Mouse (Mus musculus): Measurements from ENCODE around the gene Rps6kl1. TPM values are rescaled to one million over a fixed set of nuclear protein-coding genes. Genes with fewer than 3 reads are reported as not detected.
A peak's percentile ranks its signal among the peaks of the same experiment; 100 is the strongest.

Gene Rps6kl1
- total and polyA plus RNA-seq, 2 experiments from 2014 or later, result 35.0 to 48.6 TPM

DNA sequence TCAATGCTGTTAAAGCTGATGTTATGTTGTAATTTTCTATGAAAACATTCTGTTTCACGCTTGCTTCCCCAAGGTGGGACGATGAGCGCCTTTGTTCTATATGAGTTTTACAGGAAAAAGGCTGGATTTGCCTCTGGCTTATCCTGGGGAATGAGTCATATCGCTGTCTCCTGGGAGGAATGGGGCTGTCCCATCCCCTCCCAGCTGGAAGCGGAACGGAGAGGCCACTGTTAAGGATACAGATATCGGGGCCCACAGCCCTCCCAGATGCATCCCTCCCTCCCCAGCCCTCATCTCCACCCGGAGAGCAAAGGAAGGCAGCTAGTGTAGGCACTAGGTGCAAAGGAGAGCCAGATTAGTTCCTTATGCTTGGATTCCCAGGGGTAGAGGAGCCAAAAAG is 34.7 kb upstream of the Rps6kl1 start:
- no peaks in the 10 kb centered on the region for H3K9me3 ChIP-seq (ENCODE audit: low read length)
- no peaks in the 10 kb centered on the region for H3K36me3 ChIP-seq (ENCODE audit: insufficient read depth, low read length)
- no peak overlapping the region for H3K9ac ChIP-seq (replicated peaks; ENCODE audit: low read length, poor library complexity, severe bottlenecking)
- H3K27ac ChIP-seq (ENCODE audit: low read depth, low read length), result no peak overlapping the region
- 71% methylated on average over 8 of the region's 8 CpGs for WGBS
- DNase-seq (ENCODE audit: low spot score) (no peak), ATAC-seq (ENCODE audit: low FRiP score) (no peak)
- H3K4me2 ChIP-seq (ENCODE audit: low read depth, low read length, poor library complexity, severe bottlenecking), result no peak overlapping the region
- no peak for TF ChIP-seq CTCF (IDR thresholded peaks at IDR 0.05)
- no peak overlapping the region for H3K4me3 ChIP-seq (ENCODE audit: low read depth, low read length)
- no peaks in the 10 kb centered on the region for H3K27me3 ChIP-seq (ENCODE audit: insufficient read depth, low read length)
- no peaks in the 10 kb centered on the region for H3K4me1 ChIP-seq (ENCODE audit: insufficient read depth, low read length)

DNA sequence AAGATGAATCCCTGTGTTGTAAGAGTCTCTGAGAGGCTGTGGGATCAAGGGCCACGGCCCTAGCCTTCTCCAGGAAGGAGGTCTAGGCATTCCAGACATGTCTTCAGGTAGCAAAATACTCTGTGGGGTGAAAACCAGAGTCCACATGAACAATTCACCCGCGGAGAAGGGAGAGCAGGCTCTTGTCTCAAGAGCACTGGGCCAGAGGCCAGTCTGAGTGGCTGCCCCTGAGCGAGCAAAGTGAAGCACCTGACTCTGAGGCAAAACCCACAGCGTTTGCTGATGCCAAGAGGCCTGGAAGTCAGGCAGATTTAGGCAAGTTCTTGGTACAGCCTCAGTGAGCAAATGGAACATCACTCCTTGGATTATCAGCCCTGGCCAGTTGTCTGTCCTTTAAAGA is 33.1 kb upstream of the Rps6kl1 start:
- H3K4me2 ChIP-seq (ENCODE audit: low read depth, low read length, poor library complexity, severe bottlenecking), result no peak overlapping the region
- no peaks in the 10 kb centered on the region for H3K4me1 ChIP-seq (ENCODE audit: insufficient read depth, low read length)
- no peak overlapping the region for H3K27ac ChIP-seq (ENCODE audit: low read depth, low read length)
- WGBS, result 71% methylated on average over 5 of the region's 5 CpGs
- no peak overlapping the region for H3K9ac ChIP-seq (replicated peaks; ENCODE audit: low read length, poor library complexity, severe bottlenecking)
- no peak for ATAC-seq (ENCODE audit: low FRiP score)
- TF ChIP-seq CTCF (IDR thresholded peaks at IDR 0.05), result no peak
- no peaks in the 10 kb centered on the region for H3K27me3 ChIP-seq (ENCODE audit: insufficient read depth, low read length)
- H3K9me3 ChIP-seq (ENCODE audit: low read length), result no peaks in the 10 kb centered on the region
- no peaks in the 10 kb centered on the region for H3K36me3 ChIP-seq (ENCODE audit: insufficient read depth, low read length)
- no peak overlapping the region for H3K4me3 ChIP-seq (ENCODE audit: low read depth, low read length)
- no peak for DNase-seq (ENCODE audit: low spot score)

DNA sequence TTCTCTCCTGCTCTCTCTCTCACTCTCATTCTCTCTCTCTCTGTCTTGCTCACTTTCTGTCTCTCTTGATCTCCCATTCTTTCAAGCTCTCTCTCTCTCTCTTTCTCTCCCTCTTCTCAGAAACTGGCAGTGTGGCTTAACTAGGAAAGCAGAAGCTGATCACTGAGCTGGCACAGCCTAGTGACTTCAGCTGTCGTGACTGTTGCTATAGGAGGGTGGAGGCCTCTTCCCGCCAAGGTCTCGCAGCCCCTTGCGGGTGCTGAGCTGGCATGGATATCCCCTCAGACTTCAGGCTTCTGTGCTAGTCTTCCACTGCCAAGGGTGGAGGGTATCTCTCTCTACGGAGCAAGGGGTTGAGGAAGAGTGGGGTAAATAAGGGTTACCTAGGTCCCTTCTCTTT is 31.8 kb upstream of the Rps6kl1 start:
- Histone ChIP-seq H3K4me2 (ENCODE audit: low read depth, low read length, poor library complexity, severe bottlenecking) (no peak overlapping the region), H3K27me3 (ENCODE audit: insufficient read depth, low read length) (no peaks in the 10 kb centered on the region), H3K9ac (replicated peaks; ENCODE audit: low read length, poor library complexity, severe bottlenecking) (no peak overlapping the region), H3K27ac (ENCODE audit: low read depth, low read length) (no peak overlapping the region), H3K9me3 (ENCODE audit: low read length) (no peaks in the 10 kb centered on the region), H3K4me3 (ENCODE audit: low read depth, low read length) (no peak overlapping the region), H3K36me3 (ENCODE audit: insufficient read depth, low read length) (no peaks in the 10 kb centered on the region), H3K4me1 (ENCODE audit: insufficient read depth, low read length) (no peaks in the 10 kb centered on the region)
- TF ChIP-seq CTCF (IDR thresholded peaks at IDR 0.05), result no peak
- 57% methylated on average over 5 of the region's 5 CpGs for WGBS
- ATAC-seq (ENCODE audit: low FRiP score) (no peak), DNase-seq (ENCODE audit: low spot score) (peak; percentile 64)

DNA sequence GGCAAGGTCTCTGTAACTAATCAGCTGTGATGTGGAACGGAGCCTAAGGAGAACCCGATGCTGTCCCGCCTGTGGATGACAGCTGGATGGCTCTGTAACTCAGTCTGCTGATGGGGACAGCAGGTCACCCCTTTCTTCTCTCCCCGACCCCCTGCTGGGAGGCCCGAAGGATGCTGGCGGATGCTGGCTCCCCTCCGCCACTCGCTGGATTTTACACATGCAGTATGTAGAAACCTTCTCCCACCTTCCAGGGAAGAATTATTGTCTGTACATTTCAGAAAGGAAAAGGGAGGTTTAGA is 31.2 kb upstream of the Rps6kl1 start:
- Histone ChIP-seq H3K36me3 (ENCODE audit: insufficient read depth, low read length) (no peaks in the 10 kb centered on the region), H3K4me1 (ENCODE audit: insufficient read depth, low read length) (peaks cover under 1% of the 10 kb centered on the region; the same call in 1 of the 2 replicates), H3K27ac (ENCODE audit: low read depth, low read length) (no peak overlapping the region), H3K9me3 (ENCODE audit: low read length) (no peaks in the 10 kb centered on the region), H3K4me3 (ENCODE audit: low read depth, low read length) (no peak overlapping the region), H3K4me2 (ENCODE audit: low read depth, low read length, poor library complexity, severe bottlenecking) (no peak overlapping the region), H3K9ac (replicated peaks; ENCODE audit: low read length, poor library complexity, severe bottlenecking) (no peak overlapping the region), H3K27me3 (ENCODE audit: insufficient read depth, low read length) (no peaks in the 10 kb centered on the region)
- 8% methylated on average over 8 of the region's 8 CpGs for WGBS
- peak; percentile 58 for DNase-seq (ENCODE audit: low spot score)
- no peak for TF ChIP-seq CTCF (IDR thresholded peaks at IDR 0.05)
- ATAC-seq (ENCODE audit: low FRiP score), result no peak

DNA sequence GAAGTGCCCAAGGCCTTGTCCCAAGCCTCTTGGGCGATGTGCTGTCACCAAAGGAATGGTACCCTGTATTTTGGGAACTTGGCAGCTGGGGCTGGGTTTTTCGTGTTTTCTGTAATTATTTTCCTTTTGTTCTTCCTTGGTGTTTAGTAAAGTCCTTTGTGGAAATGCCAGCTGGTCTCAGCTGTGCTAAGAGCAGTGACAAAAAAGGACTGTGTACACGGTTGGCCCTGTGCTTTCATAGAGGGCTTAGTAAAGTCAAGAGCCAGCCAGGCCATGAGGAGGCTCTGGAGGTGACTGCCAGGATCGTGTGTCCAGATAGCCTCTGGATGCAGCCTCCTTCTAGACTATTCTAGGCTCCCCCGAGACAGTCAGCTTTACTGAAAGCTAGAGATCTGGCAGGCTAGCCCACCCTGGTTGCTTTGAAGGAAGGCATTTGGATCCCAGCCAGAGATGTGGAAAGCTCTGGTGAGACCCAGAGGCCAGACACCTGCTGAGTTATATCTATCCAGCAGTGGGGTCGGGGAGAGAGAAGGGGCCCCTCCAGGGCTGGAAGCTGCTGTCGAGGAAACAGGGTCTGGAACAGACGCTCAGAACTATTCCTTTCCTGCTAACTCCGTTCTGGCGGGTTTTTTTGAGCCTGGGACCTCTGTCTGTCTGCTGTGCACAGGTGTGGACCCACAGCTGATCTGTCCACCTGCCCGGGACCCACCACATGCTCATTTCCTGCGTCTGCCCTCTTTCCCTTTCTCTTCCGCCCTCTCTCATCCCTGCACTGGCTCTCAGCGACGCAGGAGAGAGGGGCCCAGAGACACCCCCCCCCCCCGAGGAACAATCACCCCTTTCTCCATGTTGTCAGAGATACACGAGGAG is 30.6 kb upstream of the Rps6kl1 start:
- Histone ChIP-seq H3K4me2 (ENCODE audit: low read depth, low read length, poor library complexity, severe bottlenecking) (no peak overlapping the region), H3K36me3 (ENCODE audit: insufficient read depth, low read length) (no peaks in the 10 kb centered on the region), H3K27ac (ENCODE audit: low read depth, low read length) (no peak overlapping the region), H3K4me3 (ENCODE audit: low read depth, low read length) (no peak overlapping the region), H3K9ac (replicated peaks; ENCODE audit: low read length, poor library complexity, severe bottlenecking) (no peak overlapping the region), H3K9me3 (ENCODE audit: low read length) (no peaks in the 10 kb centered on the region), H3K4me1 (ENCODE audit: insufficient read depth, low read length) (peaks cover 4% of the 10 kb centered on the region; the same call in 1 of the 2 replicates), H3K27me3 (ENCODE audit: insufficient read depth, low read length) (no peaks in the 10 kb centered on the region)
- WGBS, result 28% methylated on average over 14 of the region's 17 CpGs
- TF ChIP-seq CTCF (IDR thresholded peaks at IDR 0.05), result no peak
- DNase-seq (ENCODE audit: low spot score) (peak; percentile 48), ATAC-seq (ENCODE audit: low FRiP score) (no peak)

DNA sequence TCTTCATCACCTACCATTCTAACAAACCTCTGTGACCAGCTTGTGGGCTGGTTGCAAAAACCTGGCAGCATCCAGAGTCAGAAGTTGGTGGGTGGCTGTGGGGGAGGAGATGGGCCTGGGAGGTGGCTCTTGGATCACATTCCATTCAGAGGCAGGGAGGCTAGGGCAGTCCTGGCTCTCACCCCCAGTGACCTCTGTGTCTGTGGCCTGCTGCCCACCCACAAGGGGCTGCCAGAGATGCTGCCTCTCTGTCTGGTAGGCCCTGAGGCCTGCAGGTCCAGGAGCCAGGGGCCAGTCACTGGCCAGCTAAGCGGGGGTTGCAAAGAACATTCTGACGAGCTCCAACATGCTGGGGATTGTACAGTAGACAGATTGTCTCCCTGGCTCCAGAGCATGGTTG is 27.2 kb upstream of the Rps6kl1 start:
- WGBS, result 81% methylated on average over 2 of the region's 2 CpGs
- no peak overlapping the region for H3K9ac ChIP-seq (replicated peaks; ENCODE audit: low read length, poor library complexity, severe bottlenecking)

More for the DNA sequence above, 27.2 kb upstream of the Rps6kl1 start:
- TF ChIP-seq CTCF (IDR thresholded peaks at IDR 0.05), result no peak
- Histone ChIP-seq H3K4me2 (ENCODE audit: low read depth, low read length, poor library complexity, severe bottlenecking) (no peak overlapping the region), H3K27me3 (ENCODE audit: insufficient read depth, low read length) (no peaks in the 10 kb centered on the region), H3K4me3 (ENCODE audit: low read depth, low read length) (no peak overlapping the region), H3K9me3 (ENCODE audit: low read length) (no peaks in the 10 kb centered on the region), H3K4me1 (ENCODE audit: insufficient read depth, low read length) (peaks cover 7% of the 10 kb centered on the region; the same call in 1 of the 2 replicates), H3K36me3 (ENCODE audit: insufficient read depth, low read length) (no peaks in the 10 kb centered on the region), H3K27ac (ENCODE audit: low read depth, low read length) (no peak overlapping the region)
- DNase-seq (ENCODE audit: low spot score), result no peak
- ATAC-seq (ENCODE audit: low FRiP score), result no peak
